Mouse (Mus musculus): Measurements from ENCODE around the gene Galnt14.

Galnt14 gene

GRCm38 (mm10) chr17:73568204-73568603 is 142.0 kb downstream of the Galnt14 start:
- no peak for DNase-seq

- no peak for DNase-seq
Measured at GRCm38 (mm10) chr17:73561149-73561548, 149.1 kb downstream of the Galnt14 start.

GRCm38 (mm10) chr17:73560208-73560784 is 150.0 kb downstream of the Galnt14 start:
- DNase-seq: no peak

- peak; percentile 17 to 24 for DNase-seq
Measured at GRCm38 (mm10) chr17:73559498-73559897, 150.8 kb downstream of the Galnt14 start.

- DNase-seq: no peak
Measured at GRCm38 (mm10) chr17:73557101-73557500, 153.2 kb downstream of the Galnt14 start.

- DNase-seq: peak; percentile 17 to 54
Measured at GRCm38 (mm10) chr17:73556436-73556835, 153.8 kb downstream of the Galnt14 start.

- peak; percentile 58 to 73 for DNase-seq
Measured at GRCm38 (mm10) chr17:73554668-73555067, 155.6 kb downstream of the Galnt14 start.

GRCm38 (mm10) chr17:73548783-73549566 is 161.3 kb downstream of the Galnt14 start:
- DNase-seq: no peak

- no peak for DNase-seq
Measured at GRCm38 (mm10) chr17:73548119-73548518, 162.1 kb downstream of the Galnt14 start.

GRCm38 (mm10) chr17:73547483-73547882 is 162.8 kb downstream of the Galnt14 start:
- DNase-seq: no peak

- no peak for DNase-seq
Measured at GRCm38 (mm10) chr17:73541911-73542310, 168.3 kb downstream of the Galnt14 start.

- no peak for DNase-seq
Measured at GRCm38 (mm10) chr17:73541233-73541570, 169.1 kb downstream of the Galnt14 start.

GRCm38 (mm10) chr17:73540409-73541232 is 169.6 kb downstream of the Galnt14 start:
- DNase-seq: no peak

GRCm38 (mm10) chr17:73531896-73532295 is 178.4 kb downstream of the Galnt14 start:
- no peak for DNase-seq

GRCm38 (mm10) chr17:73522169-73522568 is 188.1 kb downstream of the Galnt14 start:
- DNase-seq: no peak

GRCm38 (mm10) chr17:73519350-73519749 is 190.9 kb downstream of the Galnt14 start:
- no peak for DNase-seq

- DNase-seq: no peak
Measured at GRCm38 (mm10) chr17:73518359-73518758, 191.9 kb downstream of the Galnt14 start.

- DNase-seq: no peak
Measured at GRCm38 (mm10) chr17:73515506-73515905, 194.7 kb downstream of the Galnt14 start.

- DNase-seq: no peak
Measured at GRCm38 (mm10) chr17:73514862-73515261, 195.4 kb downstream of the Galnt14 start.

- no peak for DNase-seq
Measured at GRCm38 (mm10) chr17:73514258-73514657, 196.0 kb downstream of the Galnt14 start.

GRCm38 (mm10) chr17:73512844-73513243 is 197.4 kb downstream of the Galnt14 start:
- DNase-seq: no peak

GRCm38 (mm10) chr17:73507804-73508535 is 202.3 kb downstream of the Galnt14 start:
- DNase-seq: no peak

- DNase-seq: no peak
Measured at GRCm38 (mm10) chr17:73504111-73504510, 206.1 kb downstream of the Galnt14 start.

Data from kidney, postnatal 36 days (tissue).